Mouse (Mus musculus): ENCODE measurements around the gene Ssc5d. TPM values are rescaled to one million over a fixed set of nuclear protein-coding genes. Genes with fewer than 3 reads are reported as not detected.

Ssc5d gene
- total RNA-seq, 2 experiments from 2014 or later = 2.6 to 3.3 TPM

GRCm38 (mm10) chr7:4943223-4943815, 17.7 kb downstream of the Ssc5d start:
- peak; percentile 91 to 96 for DNase-seq (ENCODE audit: low spot score in 2 of 2)

DNA sequence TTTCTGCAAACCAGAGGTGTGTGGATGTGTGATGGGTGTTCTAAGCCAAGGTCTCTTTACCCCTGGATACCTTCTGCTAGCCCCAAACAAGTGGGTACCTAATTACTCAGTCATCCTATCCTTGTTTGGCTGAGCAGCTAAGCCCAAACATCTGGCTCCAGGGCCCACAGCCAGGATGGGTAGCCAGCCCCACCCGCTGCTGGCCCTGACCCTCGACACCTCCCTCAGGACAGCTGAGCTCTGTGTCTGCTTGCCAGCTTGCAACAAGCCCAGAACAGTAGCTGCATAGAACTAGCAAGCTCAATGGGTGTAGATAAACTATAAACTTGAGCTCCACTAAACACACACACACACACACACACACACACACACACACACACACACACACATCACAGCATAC, 22.3 kb downstream of the Ssc5d start:
- no peak for DNase-seq (ENCODE audit: low spot score in 2 of 2)

GRCm38 (mm10) chr7:4948386-4948785, 22.8 kb downstream of the Ssc5d start:
- DNase-seq (ENCODE audit: low spot score in 2 of 2) = no peak

DNA sequence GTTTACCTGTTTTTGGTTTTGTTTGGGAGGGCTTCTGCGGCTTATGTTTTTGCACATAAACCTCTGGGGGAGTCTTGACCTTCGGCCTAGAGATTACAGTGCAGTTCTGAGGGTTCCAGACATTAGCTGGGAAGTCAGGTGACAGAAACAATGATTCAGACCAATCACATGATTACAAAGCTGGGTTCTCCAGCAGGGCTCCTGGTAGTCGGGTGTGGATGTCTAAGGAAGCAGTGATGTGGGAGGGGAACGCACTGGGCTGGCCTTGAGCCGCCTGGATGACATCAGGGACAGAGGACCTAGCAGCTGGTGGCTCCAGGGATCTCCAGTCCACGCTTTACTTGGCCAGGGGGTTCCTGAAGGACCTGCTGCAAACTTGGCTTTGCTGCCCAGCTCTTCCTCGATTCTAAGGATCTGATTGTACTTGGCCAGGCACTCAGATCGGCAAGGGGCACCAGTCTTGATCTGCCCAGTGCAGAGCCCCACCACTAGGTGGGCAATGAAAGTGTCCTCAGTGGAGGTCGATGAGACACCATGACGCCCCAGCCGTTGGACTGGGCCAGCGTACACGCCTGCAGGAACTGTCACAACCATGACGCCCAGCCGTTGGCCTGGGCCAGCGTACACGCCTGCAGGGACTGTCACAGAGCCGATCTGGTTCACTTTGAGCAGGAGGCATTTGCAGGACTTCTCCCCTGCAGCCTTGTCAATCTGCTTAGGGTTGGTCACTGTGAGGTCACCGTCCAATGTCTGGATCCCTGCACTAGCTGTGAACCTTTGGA, 25.2 kb downstream of the Ssc5d start:
- no peak for DNase-seq (ENCODE audit: low spot score in 2 of 2)

GRCm38 (mm10) chr7:4953815-4954445, 28.3 kb downstream of the Ssc5d start:
- no peak for DNase-seq (ENCODE audit: low spot score in 2 of 2)

DNA sequence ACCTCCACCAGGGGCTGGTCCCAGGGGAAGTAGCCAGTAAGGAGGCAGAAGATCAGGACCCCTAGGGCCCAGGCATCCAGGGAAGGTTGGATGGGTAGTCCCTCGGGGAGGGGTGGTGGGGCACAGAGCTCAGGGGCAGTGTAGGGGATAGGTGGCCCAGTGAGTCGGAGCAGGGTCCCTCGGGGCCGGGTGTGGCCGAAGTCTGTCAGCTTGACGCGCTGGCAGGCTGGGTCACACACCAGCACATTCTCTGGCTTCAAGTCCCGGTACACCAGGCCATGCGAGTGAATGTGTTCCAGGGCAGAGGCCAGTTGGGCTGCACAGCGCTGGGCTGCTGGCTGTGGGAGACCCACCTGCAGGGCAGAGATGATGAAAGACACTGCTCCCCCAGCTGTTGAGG, 31.8 kb downstream of the Ssc5d start:
- DNase-seq (ENCODE audit: low spot score in 2 of 2) = no peak

GRCm38 (mm10) chr7:4963527-4963926, 37.9 kb downstream of the Ssc5d start:
- no peak for DNase-seq (ENCODE audit: low spot score in 2 of 2)

- peak; percentile 68 to 72 for DNase-seq (ENCODE audit: low spot score in 2 of 2)
Measured at GRCm38 (mm10) chr7:4964272-4964671, 38.7 kb downstream of the Ssc5d start, which contains the start of gene Sbk2. TSS of gene Sbk2 (minus strand) at chr7:4964406.

DNA sequence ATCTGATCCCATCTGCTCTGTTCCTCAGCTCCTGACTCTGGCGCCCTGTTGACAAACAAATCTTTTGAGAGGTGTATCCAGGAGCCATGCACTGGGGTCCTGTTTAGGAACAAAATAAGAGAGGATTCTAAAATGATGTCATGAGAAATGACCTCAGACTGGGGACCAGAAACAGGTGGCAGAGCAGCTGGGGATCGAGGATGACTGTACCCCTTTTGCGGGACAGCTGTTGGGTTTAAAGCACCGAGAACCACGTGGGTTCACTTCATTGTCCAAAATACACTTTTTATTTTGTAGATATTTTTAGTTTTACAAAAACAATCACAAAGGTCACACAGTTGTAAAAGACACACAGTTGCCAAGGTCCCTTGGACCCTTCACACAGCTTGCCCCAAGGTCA, 39.4 kb downstream of the Ssc5d start:
- DNase-seq (ENCODE audit: low spot score in 2 of 2) = no peak

DNA sequence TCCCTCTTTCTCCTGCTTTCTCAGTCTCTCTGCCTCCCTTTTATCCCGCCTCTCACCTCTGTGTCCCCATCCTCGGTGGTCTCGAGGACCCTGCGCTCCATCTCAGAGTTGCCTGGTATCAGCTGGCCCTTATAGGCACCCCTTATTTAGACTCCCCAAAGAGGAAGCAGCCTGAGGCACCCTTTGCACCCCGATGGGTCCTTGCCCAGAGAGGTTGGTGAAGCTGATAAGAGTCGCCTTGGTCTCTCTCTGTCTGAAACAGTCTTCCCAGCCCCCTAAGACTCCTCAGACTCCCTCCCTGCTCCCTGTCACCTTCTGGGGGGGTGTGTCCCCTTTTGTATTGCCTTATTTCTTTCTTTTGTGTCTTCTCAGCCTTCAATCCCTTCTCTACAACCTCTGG, 45.5 kb downstream of the Ssc5d start, which contains the start of gene Sbk3:
Gene Sbk3 (minus strand): TSS at position 101 of the 400 bp plus-strand sequence.
- no peak for DNase-seq (ENCODE audit: low spot score in 2 of 2)

DNA sequence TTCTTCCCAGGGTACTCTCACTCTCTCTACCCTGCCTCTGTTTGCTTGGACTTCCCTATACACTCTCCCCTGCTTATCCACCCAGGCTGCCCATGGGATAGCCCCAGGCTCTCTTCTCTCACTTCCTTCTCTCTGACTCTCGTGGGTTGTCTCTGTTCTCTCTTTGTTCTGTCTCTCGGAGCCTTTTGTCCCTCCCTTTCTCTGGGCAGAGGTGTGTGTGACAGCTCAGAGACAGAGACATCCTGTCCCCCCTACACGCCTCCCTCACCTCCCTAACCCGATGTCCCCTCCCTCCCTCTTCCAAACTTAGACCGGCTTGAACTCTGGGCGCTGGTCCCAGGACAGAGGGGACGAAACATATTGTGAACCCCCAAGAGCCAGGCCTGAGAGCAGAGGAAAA, 46.1 kb downstream of the Ssc5d start:
- no peak for DNase-seq (ENCODE audit: low spot score in 2 of 2)

DNA sequence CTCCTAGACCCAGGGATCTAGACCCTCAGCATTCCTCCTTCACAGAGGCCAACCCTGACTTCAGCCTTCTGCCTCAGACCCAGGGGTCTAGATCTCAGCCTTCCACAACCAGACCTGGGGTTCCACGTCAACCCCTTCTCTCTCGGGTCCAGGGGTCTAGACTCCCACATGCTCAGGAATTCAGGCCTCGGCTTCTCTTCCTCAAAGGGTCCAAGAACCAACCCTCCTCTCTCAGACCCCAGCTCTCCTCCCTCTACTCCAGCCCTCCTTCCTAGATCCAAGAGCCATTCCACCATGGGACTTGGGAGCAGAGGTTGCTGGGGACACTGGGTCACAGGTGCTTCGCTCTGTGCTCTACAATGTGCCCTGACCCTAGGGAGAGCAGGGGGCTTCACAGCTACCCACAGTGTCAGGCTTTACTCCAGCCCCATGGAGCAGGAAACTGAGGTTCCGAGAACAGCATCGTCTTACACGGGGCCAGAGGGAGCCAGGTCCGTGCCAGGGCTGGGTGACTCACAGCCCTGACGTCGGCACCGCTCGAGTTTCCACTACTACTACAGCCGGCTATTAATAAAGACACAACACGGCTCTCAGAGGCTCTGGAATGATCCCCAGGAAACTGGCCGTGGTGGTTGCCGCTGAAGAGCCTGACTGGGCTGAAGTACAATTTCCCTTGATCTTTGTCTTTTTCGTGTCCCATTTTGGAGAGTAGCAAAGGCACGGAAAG, 46.9 kb downstream of the Ssc5d start:
- DNase-seq (ENCODE audit: low spot score in 2 of 2) = no peak

DNA sequence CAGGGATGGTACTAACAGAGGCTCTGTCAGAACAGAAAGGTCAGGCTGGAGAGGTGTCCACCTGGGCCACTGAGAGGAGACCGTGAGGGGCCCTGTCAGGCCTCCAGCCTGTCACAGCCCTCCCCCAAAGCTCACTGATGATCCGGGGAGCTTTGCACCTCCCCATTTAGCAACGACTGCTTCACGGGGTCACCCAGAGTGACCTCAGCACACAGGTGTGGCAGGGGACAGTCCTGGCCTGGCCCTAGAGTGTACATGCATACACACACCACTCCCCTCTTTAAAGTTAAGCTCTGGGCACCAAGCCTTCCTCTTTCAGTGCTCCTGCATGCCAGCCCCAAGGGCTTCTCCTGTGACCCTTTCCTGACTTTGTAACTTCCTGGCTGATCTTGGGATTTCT, 49.9 kb downstream of the Ssc5d start:
- DNase-seq (ENCODE audit: low spot score in 2 of 2) = no peak

GRCm38 (mm10) chr7:4976832-4977231, 51.2 kb downstream of the Ssc5d start:
- no peak for DNase-seq (ENCODE audit: low spot score in 2 of 2)

GRCm38 (mm10) chr7:4988250-4988649, 62.7 kb downstream of the Ssc5d start:
- DNase-seq (ENCODE audit: low spot score in 2 of 2) = no peak

DNA sequence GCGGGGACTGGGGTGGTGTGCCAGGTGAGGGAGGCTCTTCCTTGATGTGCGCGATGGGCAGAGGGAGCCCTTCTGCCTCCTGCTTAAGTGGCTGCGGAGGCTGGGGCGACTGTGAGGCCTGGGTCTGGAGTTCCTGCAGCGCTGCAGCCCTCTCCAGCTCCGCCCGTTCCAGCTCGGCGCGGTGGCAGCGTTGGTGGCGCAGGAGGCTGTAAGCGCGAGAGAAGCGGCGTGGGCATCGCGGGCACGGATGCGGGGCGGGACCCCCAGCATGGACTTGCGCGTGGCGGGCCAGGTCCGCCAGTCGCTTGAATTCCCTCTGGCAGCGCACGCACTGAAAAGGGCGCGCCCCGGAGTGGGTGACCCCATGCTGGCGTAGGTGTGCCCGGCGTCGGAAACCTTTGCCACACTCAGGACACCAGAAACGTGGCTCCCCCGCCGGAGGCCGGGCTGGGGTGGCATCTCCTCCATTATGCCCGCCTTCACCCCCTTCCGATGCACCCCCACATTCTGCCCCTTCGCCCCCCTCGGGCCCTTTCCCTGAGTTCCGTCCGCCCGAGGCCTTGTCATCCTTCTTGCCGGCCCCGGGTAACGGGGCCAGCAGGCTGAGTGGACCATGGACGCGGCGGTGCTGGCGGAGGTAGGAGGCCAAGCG, 67.9 kb downstream of the Ssc5d start:
- no peak for DNase-seq (ENCODE audit: low spot score in 2 of 2)

DNA sequence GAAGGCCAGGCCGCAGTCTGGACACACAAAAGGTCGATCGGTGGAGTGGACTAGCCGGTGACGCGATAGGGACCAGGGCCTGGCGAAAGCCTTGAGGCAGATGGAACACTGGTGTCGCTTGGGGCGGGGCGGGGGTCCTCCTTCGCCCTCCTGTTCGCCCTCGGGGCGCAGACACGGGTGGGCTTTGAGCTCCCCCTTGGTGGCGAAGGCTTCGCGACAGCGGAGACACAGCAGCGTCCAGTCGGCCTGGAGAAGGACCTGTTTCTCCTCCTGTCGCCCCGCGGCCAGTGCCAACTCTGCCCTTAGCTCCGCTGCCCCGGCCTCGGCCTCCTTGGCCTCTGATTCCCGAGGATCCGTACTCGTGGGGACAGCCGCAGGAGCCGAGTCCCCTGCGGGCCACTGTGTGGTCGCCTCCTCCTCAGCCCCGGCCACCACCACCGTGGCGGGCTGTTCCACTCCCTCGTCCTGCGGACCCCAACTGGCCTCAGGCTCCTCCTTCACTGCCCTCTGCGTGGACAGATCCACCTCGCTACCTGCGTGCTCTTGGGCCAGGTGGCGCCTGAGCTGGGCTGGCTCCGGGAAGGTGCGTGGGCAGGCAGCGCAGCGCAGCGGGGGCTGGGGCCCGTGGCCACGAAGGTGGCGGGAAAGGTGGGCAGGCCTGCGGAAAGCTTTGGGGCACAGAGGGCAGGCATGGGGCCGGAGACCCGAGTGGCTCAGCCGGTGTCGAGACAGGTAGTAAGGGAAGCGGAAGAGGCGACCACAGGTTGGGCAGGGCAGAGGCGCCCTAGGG, 68.6 kb downstream of the Ssc5d start:
- DNase-seq (ENCODE audit: low spot score in 2 of 2) = no peak

Data from left cerebral cortex, adult 18-20 months (tissue).